Mouse (Mus musculus) megakaryocyte, embryonic 14.5 days (primary cell): ENCODE data around the gene Pfas. TPM values are rescaled to one million over a fixed set of nuclear protein-coding genes. Genes with fewer than 3 reads are reported as not detected.

Source experiments
- H3K27me3 ChIP-seq: replicated peaks from 2 replicates; pipeline ENCODE3; 2012; ENCODE audit warnings: inconsistent platforms
- H3K36me3 ChIP-seq: replicated peaks from 2 replicates; pipeline ENCODE3; 2012; ENCODE audit warnings: low read length, inconsistent platforms, mixed read lengths
- H3K4me1 ChIP-seq: 2 replicates; pipeline ENCODE4 v1.6.1; 2012; ENCODE audit warnings: inconsistent platforms
- H3K4me3 ChIP-seq: replicated peaks from 2 replicates; pipeline ENCODE3; 2012; ENCODE audit warnings: moderate library complexity, mild to moderate bottlenecking, inconsistent platforms
- H3K9me3 ChIP-seq: 2 replicates; pipeline ENCODE4 v1.6.1; 2012; ENCODE audit warnings: inconsistent platforms
- FLI1 ChIP-seq: IDR thresholded peaks from 2 replicates; pipeline ENCODE4 v1.6.1; 2012; ENCODE audit warnings: low read length, inconsistent platforms, mixed read lengths
- GATA1 ChIP-seq: IDR thresholded peaks from 3 replicates; pipeline ENCODE4 v1.6.1; 2012; ENCODE audit warnings: mixed read lengths, low read length, inconsistent platforms, borderline replicate concordance
- polyA plus RNA-seq: library from polyadenylated mRNA; stranded (reverse); fragments of >175 nt; gene quantifications from 2 replicates; pipeline ENCODE4 v1.2.3, GENCODE M21; 2012; ENCODE audit warnings: low replicate concordance; ENCODE audit not compliant: insufficient read depth

The Pfas gene
- polyA plus RNA-seq, 1 experiment = 5.5 TPM

GRCm38 (mm10) chr11:69038173-69038572 lies 29.9 kb upstream of the Pfas start:
- Histone ChIP-seq H3K27me3 (no peaks in the 10 kb centered on the region), H3K4me3 (peak overlapping the region; percentile 91), H3K9me3 (no peaks in the 10 kb centered on the region), H3K4me1 (peaks cover 47% of the 10 kb centered on the region), H3K36me3 (peaks cover 33% of the 10 kb centered on the region)
- TF ChIP-seq FLI1 (no peak), GATA1 (no peak)

- no peaks in the 10 kb centered on the region for H3K9me3 ChIP-seq
- H3K4me1 ChIP-seq = peaks cover 46% of the 10 kb centered on the region
- H3K4me3 ChIP-seq = peak overlapping the region; percentile 93
- H3K36me3 ChIP-seq = peaks cover 40% of the 10 kb centered on the region
- no peaks in the 10 kb centered on the region for H3K27me3 ChIP-seq
- no peak for TF ChIP-seq GATA1
- TF ChIP-seq FLI1 = no peak
Measured at GRCm38 (mm10) chr11:69037231-69038061, 29.2 kb upstream of the Pfas start.

- Histone ChIP-seq H3K36me3 (peaks cover 46% of the 10 kb centered on the region), H3K4me3 (peak overlapping the region; percentile 93), H3K9me3 (no peaks in the 10 kb centered on the region), H3K27me3 (no peaks in the 10 kb centered on the region), H3K4me1 (peaks cover 46% of the 10 kb centered on the region)
- TF ChIP-seq GATA1 (no peak), FLI1 (no peak)
Measured at GRCm38 (mm10) chr11:69036486-69037230, 28.4 kb upstream of the Pfas start.

- Histone ChIP-seq H3K36me3 (peaks cover 55% of the 10 kb centered on the region), H3K9me3 (no peaks in the 10 kb centered on the region)
- TF ChIP-seq GATA1 (no peak), FLI1 (no peak)
Measured at GRCm38 (mm10) chr11:69035849-69036248, 27.6 kb upstream of the Pfas start.

GRCm38 (mm10) chr11:69035411-69035810 lies 27.2 kb upstream of the Pfas start:
- peaks cover 59% of the 10 kb centered on the region for H3K36me3 ChIP-seq
- peaks cover 43% of the 10 kb centered on the region for H3K4me1 ChIP-seq
- no peaks in the 10 kb centered on the region for H3K9me3 ChIP-seq
- TF ChIP-seq FLI1 = no peak
- TF ChIP-seq GATA1 = no peak
- peak overlapping the region; percentile 93 for H3K4me3 ChIP-seq
- H3K27me3 ChIP-seq = no peaks in the 10 kb centered on the region

More at GRCm38 (mm10) chr11:69035849-69036248, 27.6 kb upstream of the Pfas start:
- Histone ChIP-seq H3K27me3 (no peaks in the 10 kb centered on the region), H3K4me1 (peaks cover 46% of the 10 kb centered on the region), H3K4me3 (peak overlapping the region; percentile 93)

- no peaks in the 10 kb centered on the region for H3K27me3 ChIP-seq
- TF ChIP-seq GATA1 (no peak), FLI1 (no peak)
- no peak overlapping the region for H3K4me3 ChIP-seq
- peaks cover 35% of the 10 kb centered on the region for H3K4me1 ChIP-seq
- peaks cover 67% of the 10 kb centered on the region for H3K36me3 ChIP-seq
- no peaks in the 10 kb centered on the region for H3K9me3 ChIP-seq
Measured at GRCm38 (mm10) chr11:69034585-69034984, 26.3 kb upstream of the Pfas start.

- no peaks in the 10 kb centered on the region for H3K9me3 ChIP-seq
- no peak overlapping the region for H3K4me3 ChIP-seq
- H3K4me1 ChIP-seq = peaks cover 25% of the 10 kb centered on the region
- peaks cover 78% of the 10 kb centered on the region for H3K36me3 ChIP-seq
- H3K27me3 ChIP-seq = no peaks in the 10 kb centered on the region
- TF ChIP-seq GATA1 (no peak), FLI1 (no peak)
Measured at GRCm38 (mm10) chr11:69033552-69033951, 25.3 kb upstream of the Pfas start.

GRCm38 (mm10) chr11:69028805-69029204 lies 20.5 kb upstream of the Pfas start:
- Histone ChIP-seq H3K9me3 (no peaks in the 10 kb centered on the region), H3K4me1 (peaks cover 11% of the 10 kb centered on the region; the same call in 1 of the 2 replicates), H3K27me3 (no peaks in the 10 kb centered on the region), H3K36me3 (peaks cover 98% of the 10 kb centered on the region), H3K4me3 (no peak overlapping the region)
- TF ChIP-seq FLI1 (no peak), GATA1 (no peak)

- peaks cover 100% of the 10 kb centered on the region for H3K36me3 ChIP-seq
- no peak for TF ChIP-seq GATA1
- no peak for TF ChIP-seq FLI1
- H3K27me3 ChIP-seq = no peaks in the 10 kb centered on the region
- no peak overlapping the region for H3K4me3 ChIP-seq
- H3K4me1 ChIP-seq = peaks cover 8% of the 10 kb centered on the region; the same call in 1 of the 2 replicates
- H3K9me3 ChIP-seq = no peaks in the 10 kb centered on the region
Measured at GRCm38 (mm10) chr11:69026562-69026961, 18.3 kb upstream of the Pfas start.

- no peak overlapping the region for H3K4me3 ChIP-seq
- H3K9me3 ChIP-seq = no peaks in the 10 kb centered on the region
- peaks cover 23% of the 10 kb centered on the region for H3K4me1 ChIP-seq
- TF ChIP-seq GATA1 = no peak
- H3K36me3 ChIP-seq = peaks cover 50% of the 10 kb centered on the region
- H3K27me3 ChIP-seq = no peaks in the 10 kb centered on the region
Measured at GRCm38 (mm10) chr11:69020691-69021090, 12.4 kb upstream of the Pfas start.
